In genomic region chrX:13280409-13281328, GRCm38 (mm10) we compare ENCODE assay signal across 8 mouse cellular contexts. TPM values are rescaled to one million over a fixed set of nuclear protein-coding genes. Genes with fewer than 3 reads are reported as not detected.
DNase-seq lines count a peak whose midpoint lies in the region; ATAC-seq and TF ChIP-seq lines count a peak whose summit lies in the region.

Gene Ddx3x (plus strand): TSS chrX:13280970.

- peak within 1 kb of the TSS; percentile 90 for H3K4me3 ChIP-seq in E14TG2a.4 (replicated peaks; ENCODE audit: low read length)
- H3K4me3 ChIP-seq in forebrain, embryonic 14.5 days (ENCODE audit: low read depth, low read length) = peak within 1 kb of the TSS; percentile 86
- H3K4me3 ChIP-seq in neural tube, embryonic 15.5 days (replicated peaks) = peak within 1 kb of the TSS; percentile 79

- H3K9me3 ChIP-seq in E14TG2a.4 (ENCODE audit: low read length) = no peaks in the 10 kb centered on the region
- no peaks in the 10 kb centered on the region for H3K9me3 ChIP-seq in forebrain, embryonic 14.5 days (replicated peaks; ENCODE audit: control insufficient read depth, low read length)
- H3K9me3 ChIP-seq in neural tube, embryonic 15.5 days (replicated peaks) = no peaks in the 10 kb centered on the region

- H3K9ac ChIP-seq in forebrain, embryonic 14.5 days (ENCODE audit: low read length) = peak within 1 kb of the TSS; percentile 99
- peak within 1 kb of the TSS; percentile 96 for H3K9ac ChIP-seq in neural tube, embryonic 15.5 days (replicated peaks)

- peak within 1 kb of the TSS; percentile 98 for H3K27ac ChIP-seq in forebrain, embryonic 14.5 days (ENCODE audit: low read depth, low read length)
- H3K27ac ChIP-seq in neural tube, embryonic 15.5 days (replicated peaks) = peak within 1 kb of the TSS; percentile 99

- under 1% methylated on average over 57 of the region's 57 CpGs for WGBS in forebrain, embryonic 14.5 days
- WGBS in neural tube, embryonic 15.5 days = under 1% methylated on average over 50 of the region's 57 CpGs

- peaks cover 30% of the 10 kb centered on the region for H3K36me3 ChIP-seq in E14TG2a.4 (ENCODE audit: insufficient read depth, low read length)
- peaks cover 19% of the 10 kb centered on the region for H3K36me3 ChIP-seq in forebrain, embryonic 14.5 days (ENCODE audit: control insufficient read depth, insufficient read depth, low read length)
- no peaks in the 10 kb centered on the region for H3K36me3 ChIP-seq in neural tube, embryonic 15.5 days

- DNase-seq in forebrain, embryonic 14.5 days (ENCODE audit: low spot score) = peak; percentile 96
- peak; percentile 88 to 94 for DNase-seq in heart, postnatal 14 days
- DNase-seq in layer of hippocampus, adult 11-12 months (ENCODE audit: low spot score) = peak; percentile 86
- peak; percentile 89 to 95 for DNase-seq in lung, adult 18-20 months
- peak; percentile 81 for DNase-seq in testis, postnatal 14 days (ENCODE audit: low spot score)

- ATAC-seq in cerebellum, adult (ENCODE audit: insufficient number of reproducible peaks, low FRiP score, low TSS enrichment) = peak; percentile 92
- ATAC-seq in forebrain, embryonic 14.5 days = peak; percentile 95
- ATAC-seq in neural tube, embryonic 15.5 days (ENCODE audit: low FRiP score) = peak; percentile 95

- no peak for TF ChIP-seq CTCF in E14TG2a.4 (conservative IDR thresholded peaks at IDR 0.05; ENCODE audit: low read length)

- no peaks in the 10 kb centered on the region for H3K27me3 ChIP-seq in E14TG2a.4 (ENCODE audit: insufficient read depth, low read length)
- no peaks in the 10 kb centered on the region for H3K27me3 ChIP-seq in forebrain, embryonic 14.5 days (replicated peaks; ENCODE audit: control insufficient read depth, insufficient read depth, low read length)
- 0 out of 2 replicates have a peak, but pooled peaks cover 2% of the 10 kb centered on the region for H3K27me3 ChIP-seq in neural tube, embryonic 15.5 days (replicated peaks)

- H3K4me2 ChIP-seq in forebrain, embryonic 14.5 days (ENCODE audit: low read length) = peak within 1 kb of the TSS; percentile 74
- peak within 1 kb of the TSS; percentile 69 for H3K4me2 ChIP-seq in neural tube, embryonic 15.5 days

- H3K4me1 ChIP-seq in E14TG2a.4 (replicated peaks; ENCODE audit: low read depth, low read length) = peaks cover 29% of the 10 kb centered on the region
- peaks cover 6% of the 10 kb centered on the region for H3K4me1 ChIP-seq in forebrain, embryonic 14.5 days (ENCODE audit: control insufficient read depth, insufficient read depth, low read length)
- H3K4me1 ChIP-seq in neural tube, embryonic 15.5 days = peaks cover 16% of the 10 kb centered on the region

- intact Hi-C loops in heart, postnatal 14 days (cut with DNase I) = loop anchor here (1.0 to 5.0 kb wide), 4 partner anchors 38 to 377 kb away; no protein-coding TSS in a partner anchor

RNA-seq across cellular contexts. Expression of gene Ddx3x, which starts in this region (rescaled TPM):
- 132 TPM in 2 replicates for polyA plus RNA-seq in forebrain, embryonic 14.5 days (2014; fragmentation: Nextera tagmentation; extraction: Ambion mirVana)
- 100 to 1,000 TPM; 131 to 194 TPM for total RNA-seq in heart, postnatal 14 days (2021)
- 85.8 and 102 TPM in 2 replicates for polyA plus RNA-seq in neural tube, embryonic 15.5 days (2015; fragmentation: Nextera tagmentation; extraction: Ambion mirVana)

Comparison
In these comparisons a context has a peak if more than half of its experiments do, and no peak if none do; other contexts are left out.
1. Peak in every context shown above with its lines: DNase-seq, ATAC-seq, H3K4me3 ChIP-seq and H3K27ac ChIP-seq.